Mouse (Mus musculus) heart, postnatal 4 days (tissue): ENCODE measurements around the gene Mettl27. TPM values are rescaled to one million over a fixed set of nuclear protein-coding genes. Genes with fewer than 3 reads are reported as not detected.
"Not testable (repeated sequence)": the region's sequence is repeated elsewhere in the genome, so short reads cannot be mapped to it uniquely, and the experiment has no call there.

Source experiments
- DNase-seq: peaks from one replicate; pipeline ENCODE4 v3.0.0; 2021
- total RNA-seq, 2 experiments: library from RNA; stranded (reverse); gene quantifications; 2 replicates each; pipeline ENCODE4 v1.2.3; 2021

Mettl27 gene
- total RNA-seq, 2 experiments from 2014 or later: 6.2 to 7.1 TPM

DNA sequence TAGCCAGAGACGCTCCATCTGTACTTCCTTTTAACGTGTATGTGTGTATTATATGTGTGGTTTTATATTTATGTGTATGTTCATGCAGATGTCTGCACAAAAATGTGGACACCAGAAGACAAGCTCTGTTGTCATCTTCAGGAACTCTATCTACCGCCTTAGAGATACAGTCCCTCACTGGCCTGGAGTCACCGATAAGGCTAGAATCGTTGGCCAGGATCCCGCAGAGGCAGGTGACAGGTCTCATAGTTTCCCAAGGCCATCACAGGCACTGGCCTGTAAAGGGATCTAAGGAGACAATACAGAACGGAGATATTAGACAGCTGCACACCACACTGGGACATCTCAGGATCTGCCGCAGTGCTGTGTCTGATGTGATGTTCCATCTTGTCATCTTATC is 11.1 kb upstream of the Mettl27 start:
- DNase-seq: no peak

DNA sequence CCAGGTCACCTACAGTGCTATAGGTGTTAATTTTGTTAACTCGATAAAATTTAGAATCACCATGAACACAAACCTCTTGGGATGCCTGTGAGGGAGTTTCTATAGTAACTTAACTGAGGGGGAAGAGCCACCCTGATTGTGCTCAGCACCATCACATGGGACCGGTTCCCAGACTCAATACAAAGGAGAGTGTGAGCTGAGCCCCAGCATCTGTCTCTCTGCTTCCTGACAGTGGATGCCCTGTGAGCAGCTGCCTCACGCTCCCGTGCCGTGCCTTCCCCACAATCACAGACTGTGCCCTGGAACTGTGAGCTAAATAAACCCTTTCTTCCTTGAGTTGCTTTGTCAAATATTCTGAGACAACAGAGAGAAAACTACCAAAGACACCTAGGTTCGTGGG is 9.0 kb upstream of the Mettl27 start:
- no peak for DNase-seq

DNA sequence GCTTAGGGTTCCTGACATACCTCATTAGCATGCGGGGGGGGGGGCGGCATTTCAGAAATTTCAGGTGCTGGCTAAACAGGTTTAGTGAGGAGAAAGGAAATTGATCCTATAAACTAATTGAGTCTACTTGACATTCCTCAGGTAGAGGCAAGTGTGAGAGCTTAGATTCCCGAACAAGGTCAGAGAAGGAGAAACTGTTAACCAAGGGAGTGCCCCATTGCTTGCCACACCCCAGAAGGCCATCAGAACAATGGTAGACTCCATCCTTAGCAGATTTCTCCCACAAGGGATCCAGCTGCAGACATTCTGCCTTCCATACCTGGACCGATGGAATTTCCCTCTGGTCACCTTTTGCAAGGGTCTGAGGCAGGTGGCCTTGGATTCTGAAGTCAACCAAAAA is 5.4 kb upstream of the Mettl27 start:
- no peak for DNase-seq

DNA sequence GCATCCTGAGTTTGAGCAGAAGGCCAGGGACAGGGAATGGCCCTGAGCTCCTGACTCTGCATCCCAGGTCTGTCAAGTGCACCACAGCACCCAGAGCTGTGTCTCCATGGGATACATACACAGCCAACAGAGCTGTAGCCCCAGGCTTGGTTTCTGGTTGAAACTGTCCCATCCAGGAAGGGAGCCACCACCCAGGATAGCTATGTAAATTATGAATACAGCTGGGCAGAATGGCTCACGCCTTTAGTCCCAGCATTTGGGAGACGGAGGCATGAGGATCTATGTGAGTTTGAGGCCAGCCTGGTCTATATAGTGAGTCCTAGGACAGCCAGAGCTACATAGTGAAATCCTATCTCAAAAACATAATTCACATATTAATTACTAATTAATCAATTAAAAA is 2.2 kb upstream of the Mettl27 start:
- no peak for DNase-seq

DNA sequence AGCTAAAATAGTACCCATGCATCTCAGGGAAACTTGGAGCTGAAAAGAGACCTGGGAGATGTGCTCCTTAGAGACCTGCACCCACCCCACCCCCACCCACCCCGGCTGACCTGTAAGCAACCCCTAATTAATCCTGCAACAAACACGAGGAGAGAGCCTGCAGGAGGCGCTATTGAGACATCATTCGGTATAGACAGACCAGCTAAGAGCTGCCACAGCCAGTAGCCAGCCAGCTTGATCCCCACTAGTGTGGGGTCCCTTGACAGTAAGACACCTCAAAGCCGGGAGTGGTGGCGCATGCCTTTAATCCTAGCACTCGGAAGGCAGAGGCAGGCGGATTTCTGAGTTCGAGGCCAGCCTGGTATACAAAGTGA is 722 bp downstream of the Mettl27 start:
- peak; percentile 76 for DNase-seq

DNA sequence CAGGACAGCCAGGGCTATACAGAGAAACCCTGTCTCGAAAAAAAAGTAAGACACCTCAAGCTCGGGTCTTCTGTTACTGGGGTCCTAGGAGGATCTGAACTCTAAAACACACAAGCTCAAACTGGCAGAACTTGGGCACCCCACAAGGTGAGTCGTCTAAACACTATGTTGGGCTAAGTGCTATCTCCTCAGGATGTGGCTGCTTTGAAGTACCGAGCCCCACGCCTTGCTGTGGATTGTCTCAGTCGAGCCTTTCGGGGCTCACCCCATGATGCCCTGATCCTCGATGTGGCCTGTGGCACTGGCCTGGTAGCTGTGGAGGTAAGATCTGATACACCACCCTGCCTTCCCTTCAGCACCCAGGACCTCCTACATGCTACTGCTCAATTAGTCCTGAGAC is 1.1 kb downstream of the Mettl27 start:
- no peak for DNase-seq

DNA sequence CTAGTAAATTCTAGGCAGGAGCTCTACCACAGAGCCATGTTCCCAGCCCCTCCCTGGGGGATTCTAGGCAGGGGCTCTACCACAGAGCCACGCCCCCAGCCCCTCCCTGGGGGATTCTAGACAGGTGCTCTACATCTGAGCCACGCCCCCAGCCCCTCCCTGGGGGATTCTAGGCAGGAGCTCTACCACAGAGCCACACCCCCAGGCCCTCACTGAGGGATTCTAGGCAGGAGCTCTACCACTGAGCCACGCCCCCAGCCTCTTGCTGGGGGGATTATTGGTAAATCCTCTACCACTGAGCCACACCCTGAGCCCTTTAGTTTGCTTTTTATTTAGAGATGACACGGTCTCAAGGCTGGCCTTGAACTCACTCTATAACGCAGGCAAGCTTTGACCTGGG is 1.5 kb downstream of the Mettl27 start:
- not testable (repeated sequence) for DNase-seq

DNA sequence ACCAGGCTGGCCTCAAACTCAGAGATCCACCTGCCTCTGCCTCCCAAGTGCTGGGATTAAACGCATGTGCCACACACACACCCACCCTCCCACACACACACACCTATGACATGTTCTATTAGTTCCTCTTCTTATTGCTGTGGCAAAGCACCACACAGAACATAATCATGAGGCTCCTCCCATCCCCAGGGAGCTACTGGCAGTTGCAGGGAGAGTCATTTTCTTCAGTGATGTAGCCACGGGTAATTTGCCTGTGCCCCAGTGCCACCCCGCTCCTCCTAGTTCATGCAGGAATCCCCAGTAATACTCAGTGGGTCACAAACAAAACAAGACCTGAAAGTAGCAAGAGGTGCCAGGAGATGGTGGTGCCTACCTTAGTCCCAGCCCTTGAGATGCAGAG is 2.5 kb downstream of the Mettl27 start:
- DNase-seq: no peak

DNA sequence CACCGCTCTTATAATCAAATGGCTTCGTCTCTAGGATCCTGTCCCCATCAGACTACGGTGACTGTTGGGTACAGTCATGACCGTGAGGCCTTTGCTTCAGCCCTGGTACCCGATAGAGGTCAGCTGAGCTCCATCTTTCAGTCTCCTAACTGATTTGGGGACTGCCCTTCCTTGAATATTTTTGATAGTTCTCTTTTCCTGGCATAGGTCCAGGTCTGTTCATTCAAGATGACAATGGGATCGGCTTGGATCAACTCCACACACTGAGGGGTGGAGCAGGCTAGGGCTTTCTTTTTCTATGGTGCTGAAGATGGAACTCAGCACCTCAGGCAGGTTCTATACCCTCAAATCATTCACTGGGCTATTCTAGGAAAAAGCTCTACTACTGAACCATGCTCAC is 3.9 kb downstream of the Mettl27 start:
- DNase-seq: no peak

DNA sequence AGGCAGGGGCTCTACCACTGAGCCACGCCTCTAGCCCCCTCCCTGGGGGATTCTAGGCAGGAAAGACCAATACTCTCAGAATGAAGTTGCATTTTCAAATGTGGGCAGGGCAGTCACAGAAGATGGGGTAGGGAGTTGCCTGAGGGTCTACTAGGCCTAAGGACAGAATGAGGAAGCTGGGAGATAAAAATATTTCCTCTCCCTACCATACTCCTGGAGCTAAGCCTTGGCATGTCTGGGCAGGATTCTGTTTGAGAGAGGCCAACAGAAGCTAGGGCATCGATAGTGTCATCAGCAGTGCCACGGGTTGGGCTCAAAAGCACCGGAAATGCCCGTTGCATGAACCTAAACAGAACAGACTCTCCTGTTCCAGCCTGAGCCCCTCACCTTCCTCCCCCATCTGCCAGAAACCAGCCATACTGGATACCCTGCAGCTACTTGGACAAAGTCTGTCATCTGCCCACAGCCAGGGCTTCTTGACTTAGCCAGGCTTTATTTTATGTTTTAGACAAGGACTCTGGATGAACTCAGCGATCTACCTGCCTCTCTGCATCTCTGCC is 4.5 kb downstream of the Mettl27 start:
- DNase-seq: no peak

DNA sequence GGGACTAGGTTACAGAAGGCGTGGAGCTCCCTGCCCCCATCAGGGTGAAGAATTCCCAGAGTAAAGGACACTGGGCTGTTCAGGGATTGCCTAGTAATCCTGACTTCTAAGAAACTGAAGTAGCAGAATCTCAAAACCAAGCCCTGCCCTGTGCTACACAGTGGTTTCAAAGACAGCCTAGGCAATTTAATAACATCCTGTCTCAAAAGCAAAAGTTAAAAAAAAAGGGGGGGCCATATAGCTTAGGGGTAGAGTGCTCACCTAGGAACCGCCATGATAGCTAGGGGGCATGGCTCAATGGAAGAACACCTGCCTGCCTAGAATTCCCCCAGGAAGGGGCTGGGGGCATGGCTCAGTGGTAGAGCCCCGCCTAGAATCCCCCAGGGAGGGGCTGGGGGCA is 6.9 kb downstream of the Mettl27 start:
- no peak for DNase-seq

DNA sequence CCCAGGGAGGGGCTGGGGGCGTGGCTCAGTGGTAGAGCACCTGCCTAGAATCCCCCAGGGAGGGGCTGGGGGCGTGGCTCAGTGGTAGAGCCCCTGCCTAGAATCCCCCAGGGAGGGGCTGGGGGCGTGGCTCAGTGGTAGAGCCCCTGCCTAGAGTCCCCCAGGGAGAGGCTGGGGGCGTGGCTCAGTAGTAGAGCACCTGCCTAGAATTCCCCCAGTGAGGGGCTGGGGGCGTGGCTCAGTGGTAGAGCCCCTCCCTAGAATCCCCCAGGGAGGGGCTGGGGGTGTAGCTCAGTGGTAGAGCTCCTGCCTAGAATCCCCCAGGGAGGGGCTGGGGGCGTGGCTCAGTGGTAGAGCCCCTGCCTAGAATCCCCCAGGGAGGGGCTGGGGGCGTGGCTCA is 7.4 kb downstream of the Mettl27 start:
- not testable (repeated sequence) for DNase-seq

DNA sequence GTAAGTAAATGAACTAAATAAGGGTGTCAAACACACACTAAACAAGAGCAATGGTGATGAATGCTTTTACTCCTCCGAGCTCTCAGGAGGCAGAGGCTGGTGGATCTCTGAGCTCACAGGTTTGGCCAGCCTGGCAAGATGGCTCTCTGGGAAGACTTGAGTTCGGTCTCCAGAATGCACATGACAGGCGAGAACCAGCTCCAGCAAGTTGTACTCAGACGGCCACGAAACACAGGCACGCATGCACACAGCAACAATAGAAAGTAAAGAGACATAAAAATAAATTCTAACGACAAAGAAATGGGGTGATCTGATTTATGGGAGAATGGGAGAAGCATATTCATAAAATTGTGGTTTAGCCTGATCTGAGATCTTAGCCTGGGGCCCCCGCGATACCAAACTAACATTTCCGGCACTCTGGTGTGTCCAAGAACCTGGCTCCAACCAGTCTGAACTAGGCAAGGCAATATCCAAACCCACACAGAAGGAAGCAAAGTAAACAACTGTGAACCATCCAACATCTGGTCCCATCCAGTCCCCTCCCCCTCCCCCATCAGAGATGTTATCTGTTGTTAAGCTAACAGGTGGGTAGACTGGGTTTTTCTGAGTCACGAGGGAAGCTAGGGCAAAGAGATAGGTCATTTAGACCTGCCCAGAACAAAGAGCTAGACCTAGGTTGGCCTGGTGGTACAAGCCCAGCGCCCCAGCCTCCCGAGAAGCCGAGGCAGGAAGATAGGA is 9.5 kb downstream of the Mettl27 start:
- DNase-seq: no peak

DNA sequence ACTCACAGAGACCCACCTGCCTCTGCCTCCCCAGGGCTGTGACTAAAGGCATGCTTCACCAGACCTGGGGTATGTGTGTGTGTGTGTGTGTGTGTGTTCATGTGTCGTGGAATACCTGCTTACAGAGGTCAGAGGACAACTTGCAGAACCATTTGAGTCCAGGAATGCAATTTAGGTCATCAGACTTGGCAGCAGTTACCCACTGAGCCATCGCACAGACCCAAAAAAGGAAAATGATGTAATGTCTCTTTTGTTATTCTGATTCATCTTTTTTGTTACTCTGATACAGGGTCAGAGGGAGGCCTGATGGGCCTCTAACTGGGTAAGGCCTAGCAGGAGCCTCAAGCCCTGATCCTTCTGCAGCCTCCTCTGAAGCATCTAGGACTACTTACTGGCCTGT is 10.6 kb downstream of the Mettl27 start:
- DNase-seq: peak; percentile 34

DNA sequence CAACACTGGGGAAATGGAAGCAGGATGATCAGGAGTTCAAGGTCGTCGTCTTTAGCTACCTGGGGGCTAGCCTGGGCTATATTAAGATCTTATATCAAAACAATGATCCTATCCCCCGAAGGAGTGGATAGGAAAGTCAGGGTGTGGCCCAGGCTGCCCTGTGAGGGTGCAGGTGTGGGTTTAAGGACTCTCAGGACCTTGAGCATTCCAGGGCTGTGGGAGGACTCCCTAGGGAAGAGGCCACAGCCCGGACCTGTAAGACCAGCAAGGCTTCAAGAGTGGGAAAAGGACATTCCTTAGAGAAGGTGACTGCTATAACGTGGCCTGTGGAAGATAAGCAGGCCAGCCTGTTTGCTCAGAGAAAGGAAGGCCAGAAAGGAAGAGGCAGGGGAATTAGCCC is 12.0 kb downstream of the Mettl27 start:
- DNase-seq: no peak

DNA sequence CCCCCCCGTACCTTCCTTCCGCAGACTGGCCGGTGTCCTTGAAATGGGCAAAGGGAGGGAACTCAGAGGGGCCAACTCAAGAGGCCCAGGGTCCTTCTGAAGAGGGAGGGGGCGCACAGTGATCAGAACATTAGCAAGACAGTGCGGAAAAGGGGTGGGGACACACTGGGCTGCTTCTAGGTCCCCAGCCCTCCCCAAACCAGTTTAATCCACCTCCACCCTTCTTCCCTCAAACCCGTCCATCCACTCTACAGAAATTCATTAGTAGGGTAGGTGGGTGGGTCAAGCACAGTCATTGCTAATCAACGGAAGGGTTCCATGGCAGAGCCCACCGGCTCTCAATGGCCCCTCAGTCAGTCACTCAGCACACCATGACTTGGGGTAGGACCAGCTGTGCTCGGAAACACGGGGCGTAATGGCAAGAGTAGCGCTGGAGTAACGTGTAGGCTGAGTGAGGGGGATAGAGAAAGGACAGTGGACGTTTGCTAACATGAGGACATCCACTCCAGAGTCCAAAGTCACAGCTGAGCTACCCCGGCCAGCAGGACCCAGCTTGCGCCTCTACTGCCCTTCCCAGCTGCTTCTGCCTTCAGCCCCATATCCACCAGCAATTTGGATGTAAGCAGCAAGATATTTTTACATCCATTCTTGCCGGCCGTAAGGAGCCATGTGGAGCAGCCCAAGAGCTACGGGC is 13.2 kb downstream of the Mettl27 start:
- no peak for DNase-seq

DNA sequence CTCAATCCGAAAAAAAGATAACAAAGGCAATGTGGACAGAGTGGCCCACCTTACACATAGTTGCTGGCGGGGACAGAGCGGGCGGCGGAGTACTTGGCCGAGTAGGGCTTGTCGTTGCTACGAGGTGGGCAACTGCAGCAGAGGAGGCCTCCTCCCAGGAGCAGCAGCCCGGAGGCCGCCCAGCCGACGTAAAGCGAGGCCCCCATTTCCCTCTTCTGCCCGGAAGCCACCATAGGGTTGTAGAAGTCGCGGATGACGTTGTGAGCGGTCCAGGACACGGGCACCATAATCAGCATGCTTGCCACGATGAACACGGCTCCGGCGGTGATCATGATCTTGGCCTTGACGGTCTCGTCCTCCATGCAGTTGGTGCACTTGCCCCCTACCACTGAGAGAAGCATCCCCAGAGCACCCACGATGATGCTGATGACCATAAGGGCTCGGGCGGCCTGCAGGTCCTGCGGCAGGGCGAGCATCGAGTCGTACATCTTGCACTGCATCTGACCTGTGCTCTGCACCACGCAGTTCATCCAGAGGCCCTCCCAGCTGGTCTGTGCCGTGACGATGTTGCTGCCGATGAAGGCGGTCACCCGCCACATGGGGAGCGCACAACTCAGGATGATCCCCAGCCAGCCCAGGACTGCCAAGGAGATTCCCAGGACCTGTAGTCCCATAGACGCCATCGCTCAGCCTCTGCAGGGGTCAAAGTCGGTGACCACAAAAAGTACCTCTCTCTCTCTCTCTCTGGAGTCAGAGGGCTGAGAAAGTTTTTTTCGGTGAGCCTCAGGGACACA is 14.1 kb downstream of the Mettl27 start:
- DNase-seq: no peak

DNA sequence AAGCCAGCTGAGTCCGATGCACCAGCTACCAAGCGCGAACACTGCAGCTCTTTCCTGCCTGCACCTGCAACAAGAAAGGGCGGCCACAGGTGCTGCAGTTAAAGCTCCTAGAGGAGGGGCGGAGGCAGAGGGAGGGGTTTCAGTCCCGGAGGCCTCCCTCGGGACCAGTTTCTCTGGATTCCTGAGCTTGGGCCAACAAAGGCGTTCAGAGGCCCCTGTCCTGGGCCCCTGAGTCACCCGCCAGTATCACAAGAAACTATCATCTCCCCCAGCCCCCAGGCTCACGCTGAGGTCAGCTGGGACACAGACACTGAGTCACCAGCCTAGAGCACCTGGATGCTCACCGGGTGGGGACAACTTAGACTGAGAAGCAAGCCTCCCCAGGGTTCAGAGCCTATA is 14.7 kb downstream of the Mettl27 start, which contains the start of gene Cldn4:
TSS of gene Cldn4 (minus strand) at position 78 of the 399 bp plus-strand sequence.
- DNase-seq: no peak

DNA sequence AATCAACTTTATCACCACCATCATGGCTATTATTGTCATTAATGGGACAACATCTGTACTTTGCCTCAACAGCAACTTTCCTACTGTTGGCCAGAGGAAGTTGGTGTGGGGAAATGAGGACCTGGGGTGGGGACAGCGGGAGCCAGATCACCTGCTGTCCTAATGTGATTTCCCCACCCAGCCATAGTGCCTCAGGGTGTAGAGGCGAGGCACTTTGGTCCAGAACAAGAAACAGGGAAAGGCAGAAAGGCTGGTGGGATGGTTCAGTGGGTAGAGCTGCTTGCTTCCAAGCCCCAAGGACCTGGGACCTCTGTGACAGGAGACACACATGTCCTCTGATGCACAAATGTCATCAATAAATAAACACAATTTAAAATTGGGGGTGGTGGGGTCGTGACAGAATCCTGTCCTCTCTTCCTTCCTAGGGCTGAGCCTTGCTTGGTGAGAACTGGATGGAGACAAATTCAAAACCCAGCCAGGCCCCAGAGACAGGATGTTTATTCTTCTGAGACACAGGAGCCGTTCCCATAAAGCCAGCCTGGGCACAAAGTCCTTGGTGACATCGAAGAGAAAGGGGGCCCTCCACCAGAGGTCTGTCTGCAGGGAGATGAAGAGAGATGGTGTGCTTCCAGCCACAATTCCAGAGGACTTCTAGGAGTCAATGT is 15.4 kb downstream of the Mettl27 start:
- no peak for DNase-seq

DNA sequence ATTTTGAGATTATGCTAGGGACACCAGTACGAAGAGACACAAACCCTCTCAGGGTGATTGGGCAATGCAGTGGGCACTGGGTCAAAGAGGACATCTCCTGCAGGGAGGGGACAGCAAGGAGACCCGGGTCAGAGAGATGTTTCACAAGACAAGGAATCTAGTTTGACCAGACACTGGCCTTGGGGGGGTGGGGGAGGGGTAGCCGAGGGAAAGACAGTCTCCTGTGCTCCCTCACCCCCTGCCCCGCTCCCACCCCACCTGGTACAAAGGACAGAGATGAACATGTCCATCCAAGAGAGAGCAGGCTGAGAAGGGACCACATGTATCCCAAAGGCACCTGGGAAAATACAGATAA is 15.9 kb downstream of the Mettl27 start:
- DNase-seq: no peak

DNA sequence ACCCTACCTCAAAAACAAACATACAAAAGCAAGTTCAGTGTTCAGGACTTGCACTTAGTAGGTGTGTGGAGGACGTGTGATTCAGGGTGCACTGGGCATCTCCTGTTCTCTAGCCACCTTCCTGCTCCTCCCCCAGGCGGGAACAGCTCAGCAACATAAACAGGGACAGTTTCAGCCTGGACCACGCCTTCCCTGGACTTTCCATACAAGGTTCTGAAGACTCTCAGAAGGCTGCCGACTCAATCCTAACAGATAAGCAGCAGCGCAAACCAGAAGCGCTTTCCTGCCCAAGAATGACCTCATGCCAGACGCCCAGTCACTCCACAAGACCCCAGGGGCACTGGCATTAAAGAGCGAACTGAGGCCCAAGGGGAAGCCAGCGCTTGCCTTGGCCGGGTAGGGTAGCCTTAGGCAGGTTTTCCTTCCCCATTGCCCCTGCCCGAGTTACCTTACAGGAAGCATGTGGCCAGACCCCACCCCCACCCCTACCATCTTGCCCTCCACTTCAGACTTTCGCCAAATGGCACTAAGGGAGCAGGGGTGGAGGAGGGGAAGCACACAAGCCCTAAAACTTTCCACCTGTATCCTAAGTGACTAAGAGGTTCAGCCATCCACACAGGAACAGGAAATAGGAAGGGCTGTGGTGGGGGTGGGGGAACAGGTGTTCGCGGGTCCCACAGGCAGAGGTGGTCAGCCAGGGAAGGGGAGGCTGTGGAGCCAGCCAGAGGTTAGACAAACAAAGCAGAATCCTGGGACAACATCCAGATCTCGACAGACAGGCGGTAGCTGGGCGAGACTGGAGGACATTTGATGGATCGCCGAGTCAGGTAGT is 19.1 kb downstream of the Mettl27 start:
- peak; percentile 61 for DNase-seq

DNA sequence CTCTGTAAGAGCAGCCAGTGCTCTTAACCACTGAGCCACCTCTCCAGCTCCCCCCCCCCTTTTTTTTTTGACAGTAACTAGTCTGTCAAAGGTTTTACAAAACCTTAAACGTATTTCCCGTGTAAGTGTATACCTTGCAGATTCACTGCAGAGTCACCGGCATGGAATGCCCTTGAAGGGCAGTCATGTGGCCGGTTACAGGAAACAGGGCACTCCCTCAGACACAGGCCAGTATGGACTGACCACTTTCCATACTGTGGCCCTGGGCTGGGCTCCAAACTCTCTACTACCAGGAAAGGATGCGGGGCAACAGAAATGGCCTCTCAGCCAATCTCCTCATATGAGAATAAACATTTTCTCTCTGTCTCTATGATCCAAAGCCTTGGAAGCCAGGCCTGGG is 23.3 kb downstream of the Mettl27 start:
- DNase-seq: no peak
